16 mouse cellular contexts compared by ENCODE assay signal in genomic region chr12:17652216-17653050, GRCm38 (mm10). TPM values are rescaled to one million over a fixed set of nuclear protein-coding genes. Genes with fewer than 3 reads are reported as not detected.
A peak's percentile ranks its signal among the peaks of the same experiment; 100 is the strongest.
DNase-seq lines count a peak whose midpoint lies in the region; ATAC-seq and TF ChIP-seq lines count a peak whose summit lies in the region.
"Had no signal": no experiment of that assay in that cellular context is flagged by ENCODE, and none has a peak within 500 bp of the region (broad histone marks: within the 10 kb centered on the region; RNA-seq: fewer than 3 reads in every experiment).

No protein-coding gene starts in this region.

- no peaks in the 10 kb centered on the region for H3K9me3 ChIP-seq in lung, embryonic 14.5 days (ENCODE audit: low read depth, low read length)
- no peaks in the 10 kb centered on the region for H3K9me3 ChIP-seq in lung, postnatal 0 days (ENCODE audit: low read length)
- no peaks in the 10 kb centered on the region for H3K9me3 ChIP-seq in forebrain, embryonic 15.5 days
- H3K9me3 ChIP-seq: limb, embryonic 10.5 days; liver, embryonic 13.5 days had no signal

- no peaks in the 10 kb centered on the region for H3K4me1 ChIP-seq in lung, embryonic 14.5 days (ENCODE audit: insufficient read depth)
- no peaks in the 10 kb centered on the region for H3K4me1 ChIP-seq in lung, postnatal 0 days (ENCODE audit: insufficient read depth, low read depth, low read length)
- H3K4me1 ChIP-seq in forebrain, embryonic 15.5 days: peaks cover 5% of the 10 kb centered on the region; the same call in 1 of the 2 replicates
- H3K4me1 ChIP-seq: limb, embryonic 10.5 days; liver, embryonic 13.5 days had no signal

- ATAC-seq in lung, embryonic 14.5 days (ENCODE audit: insufficient read depth): no peak
- ATAC-seq in lung, postnatal 0 days: no peak
- peak; percentile 54; the same call in 1 of the 2 replicates for ATAC-seq in forebrain, embryonic 15.5 days (replicated peaks)
- ATAC-seq: CD4-positive, CD25-positive, alpha-beta regulatory T cell, adult 4 months had no signal

- 45% methylated on average over 8 of the region's 8 CpGs for WGBS in lung, embryonic 14.5 days
- WGBS in lung, postnatal 0 days: 36% methylated on average over 8 of the region's 8 CpGs
- WGBS in forebrain, embryonic 15.5 days: 30% methylated on average over 8 of the region's 8 CpGs

- TF ChIP-seq POLR2A in brain, embryonic 14.5 days (IDR thresholded peaks at IDR 0.05; ENCODE audit: borderline replicate concordance, extremely low read depth, insufficient read depth, insufficient read length, poor library complexity, severe bottlenecking): no peak

- H3K4me3 ChIP-seq in lung, embryonic 14.5 days (ENCODE audit: low read depth, low read length): no peak overlapping the region
- H3K4me3 ChIP-seq in lung, postnatal 0 days (ENCODE audit: low read depth, low read length): no peak overlapping the region
- no peak overlapping the region for H3K4me3 ChIP-seq in forebrain, embryonic 15.5 days
- H3K4me3 ChIP-seq: heart, embryonic 13.5 days; limb, embryonic 10.5 days; liver, embryonic 13.5 days had no signal

- TF ChIP-seq CTCF in lung, embryonic 14.5 days (IDR thresholded peaks at IDR 0.05; ENCODE audit: low read depth): no peak
- TF ChIP-seq CTCF in lung, postnatal 0 days (IDR thresholded peaks at IDR 0.05): no peak
- TF ChIP-seq CTCF in brain, embryonic 14.5 days (IDR thresholded peaks at IDR 0.05; ENCODE audit: borderline replicate concordance, extremely low read depth, insufficient read depth, insufficient read length): no peak

- no peak overlapping the region for H3K27ac ChIP-seq in lung, embryonic 14.5 days (ENCODE audit: low read depth)
- H3K27ac ChIP-seq in lung, postnatal 0 days (ENCODE audit: low read length): no peak overlapping the region
- H3K27ac ChIP-seq in forebrain, embryonic 15.5 days (replicated peaks): no peak overlapping the region
- H3K27ac ChIP-seq: heart, embryonic 13.5 days; limb, embryonic 10.5 days; liver, embryonic 13.5 days had no signal

- peak; percentile 23 for DNase-seq in lung, embryonic 14.5 days
- no peak for DNase-seq in lung, postnatal 0 days (ENCODE audit: low spot score)
- peak; percentile 94 for DNase-seq in Muller cell, postnatal 12 days (ENCODE audit: inconsistent ontology term)
- peak; percentile 75 for DNase-seq in brain, embryonic 14.5 days (ENCODE audit: low read depth)
- DNase-seq in kidney, postnatal 10 days: no peak
- DNase-seq in adipocyte (ENCODE audit: low spot score): no peak
- DNase-seq: kidney, adult 18-20 months; kidney, postnatal 4 days; liver, embryonic 13.5 days; lung, postnatal 36 days; thymus, adult 2 months had no signal

- no peaks in the 10 kb centered on the region for H3K36me3 ChIP-seq in lung, embryonic 14.5 days (ENCODE audit: insufficient read depth)
- H3K36me3 ChIP-seq in lung, postnatal 0 days (ENCODE audit: insufficient read depth, low read length): no peaks in the 10 kb centered on the region
- H3K36me3 ChIP-seq in forebrain, embryonic 15.5 days: no peaks in the 10 kb centered on the region
- H3K36me3 ChIP-seq: heart, embryonic 13.5 days; limb, embryonic 10.5 days; liver, embryonic 13.5 days had no signal

- no peak overlapping the region for H3K9ac ChIP-seq in lung, embryonic 14.5 days
- H3K9ac ChIP-seq in lung, postnatal 0 days (replicated peaks; ENCODE audit: low read depth): no peak overlapping the region
- H3K9ac ChIP-seq in forebrain, embryonic 15.5 days (replicated peaks): no peak overlapping the region
- H3K9ac ChIP-seq: heart, embryonic 13.5 days; liver, embryonic 13.5 days had no signal

- no peaks in the 10 kb centered on the region for H3K27me3 ChIP-seq in lung, embryonic 14.5 days (ENCODE audit: insufficient read depth, low read length)
- no peaks in the 10 kb centered on the region for H3K27me3 ChIP-seq in lung, postnatal 0 days (replicated peaks; ENCODE audit: insufficient read depth, low read length)
- H3K27me3 ChIP-seq in forebrain, embryonic 15.5 days: no peaks in the 10 kb centered on the region
- H3K27me3 ChIP-seq: heart, embryonic 13.5 days; liver, embryonic 13.5 days had no signal

- H3K4me2 ChIP-seq in lung, embryonic 14.5 days: no peak overlapping the region
- no peak overlapping the region for H3K4me2 ChIP-seq in lung, postnatal 0 days (replicated peaks; ENCODE audit: low read depth, low read length)
- no peak overlapping the region for H3K4me2 ChIP-seq in forebrain, embryonic 15.5 days (replicated peaks)
- H3K4me2 ChIP-seq: heart, embryonic 13.5 days; liver, embryonic 13.5 days; midbrain, embryonic 11.5 days had no signal

- TF ChIP-seq EP300 in lung, postnatal 0 days (IDR thresholded peaks at IDR 0.05): no peak

RNA-seq across cellular contexts. Expression of gene Hpcal1, which starts 38.2 kb away (rescaled TPM):
- polyA plus RNA-seq in lung, embryonic 14.5 days (2014; fragmentation: Nextera tagmentation; extraction: Ambion mirVana): 52.1 and 52.4 TPM in 2 replicates
- 127 and 145 TPM in 2 replicates for polyA plus RNA-seq in lung, postnatal 0 days (2015; fragmentation: Nextera tagmentation; extraction: Ambion mirVana)
- polyA plus RNA-seq in brain, embryonic 14.5 days (2012; rRNA removed): 82.2 and 113 TPM in 2 replicates
- 30.5 and 36.1 TPM in 2 replicates for polyA plus RNA-seq in forebrain, embryonic 15.5 days (2015; fragmentation: Nextera tagmentation; extraction: Ambion mirVana)

Comparison
In these comparisons a context has a peak if more than half of its experiments do, and no peak if none do; other contexts are left out.
1. DNase-seq: peak in lung, embryonic 14.5 days (single experiment), Muller cell, postnatal 12 days (single experiment) and brain, embryonic 14.5 days (single experiment); none in lung, postnatal 0 days (single experiment), kidney, postnatal 10 days (single experiment) and adipocyte (single experiment).